Mouse (Mus musculus) forebrain, postnatal 0 days (tissue): Measurements from ENCODE around the gene Phospho2. TPM values are rescaled to one million over a fixed set of nuclear protein-coding genes. Genes with fewer than 3 reads are reported as not detected.

Experiments
- ATAC-seq: fragments of 200-750 bp; cut with Nextera tagmentation; 2 replicates; pipeline ENCODE4 v1.8.0; 2017; ENCODE audit warnings: mild to moderate bottlenecking, moderate library complexity
- DNase-seq: peaks from one replicate; pipeline ENCODE4 v3.0.0-alpha.2; 2015
- H3K27ac ChIP-seq: fragments of 300-500 bp; sonication (generic); 2 replicates; pipeline ENCODE4 v1.5.1; 2014; ENCODE audit warnings: low read depth, mild to moderate bottlenecking, antibody characterized with exemption, low read length, moderate library complexity, mixed read lengths
- H3K27me3 ChIP-seq: fragments of 300-500 bp; sonication (generic); 2 replicates; pipeline ENCODE4 v1.6.1; 2014; ENCODE audit warnings: mild to moderate bottlenecking, low read length, mixed read lengths; ENCODE audit not compliant: insufficient read depth
- H3K36me3 ChIP-seq: fragments of 300-500 bp; sonication (generic); 2 replicates; pipeline ENCODE4 v1.6.1; 2014; ENCODE audit warnings: mild to moderate bottlenecking, moderate library complexity; ENCODE audit not compliant: insufficient read depth
- H3K4me1 ChIP-seq: fragments of 300-500 bp; sonication (generic); 2 replicates; pipeline ENCODE4 v1.6.1; 2014; ENCODE audit warnings: antibody characterized with exemption; ENCODE audit not compliant: insufficient read depth
- H3K4me2 ChIP-seq: fragments of 300-500 bp; sonication (generic); 2 replicates; pipeline ENCODE4 v1.6.1; 2014; ENCODE audit warnings: low read depth, mild to moderate bottlenecking, moderate library complexity
- H3K4me3 ChIP-seq: fragments of 300-500 bp; sonication (generic); 2 replicates; pipeline ENCODE4 v1.5.1; 2014; ENCODE audit warnings: low read depth, low read length, mixed read lengths
- H3K9ac ChIP-seq: fragments of 300-500 bp; sonication (generic); 2 replicates; pipeline ENCODE4 v1.6.1; 2014; ENCODE audit warnings: mild to moderate bottlenecking
- H3K9me3 ChIP-seq: fragments of 300-500 bp; sonication (generic); 2 replicates; pipeline ENCODE4 v1.6.1; 2016; ENCODE audit warnings: low read length
- CTCF ChIP-seq: sonication (generic); IDR thresholded peaks from 2 replicates; pipeline ENCODE4 v1.5.1; 2016; ENCODE audit warnings: antibody characterized with exemption, control low read depth, low read depth
- WGBS: fragments of 180-500 bp; shearing (Covaris S2); extraction: QIAGEN DNeasy Blood & Tissue Kit; methylation state at CpG from one replicate; pipeline ENCODE4 v1.1.7; 2014; 5-methylcytosine and 5-hydroxymethylcytosine counted together
- polyA plus RNA-seq: library from polyadenylated mRNA; unstranded; fragments of >200 nt; fragmentation: Nextera tagmentation; extraction: Ambion mirVana; gene quantifications from 2 replicates; pipeline ENCODE4 v1.2.1, GENCODE M21; 2015
- total RNA-seq: library from RNA; depleted of rRNA; stranded (reverse); fragments of >200 nt; gene quantifications from 2 replicates; pipeline ENCODE4 v1.2.3, GENCODE M21; 2014

Gene Phospho2
- total and polyA plus RNA-seq, 2 experiments from 2014 or later: 29.8 to 39.2 TPM

GRCm38 (mm10) chr2:69823129-69823677, 33.8 kb downstream of the Phospho2 start:
- peak overlapping the region; percentile 95 for H3K9ac ChIP-seq
- no peaks in the 10 kb centered on the region for H3K9me3 ChIP-seq
- H3K36me3 ChIP-seq: 0 out of 2 replicates have a peak, but pooled peaks cover 7% of the 10 kb centered on the region
- H3K4me1 ChIP-seq: peaks cover 33% of the 10 kb centered on the region
- H3K4me2 ChIP-seq: peak overlapping the region; percentile 67
- ATAC-seq (peak; percentile 82), DNase-seq (peak; percentile 79)
- no peak for TF ChIP-seq CTCF
- H3K4me3 ChIP-seq: peak overlapping the region; percentile 89
- WGBS: 2% methylated on average over 45 of the region's 45 CpGs
- no peaks in the 10 kb centered on the region for H3K27me3 ChIP-seq
- H3K27ac ChIP-seq: peak overlapping the region; percentile 98

- no peaks in the 10 kb centered on the region for H3K27me3 ChIP-seq
- ATAC-seq (no peak), DNase-seq (no peak)
- TF ChIP-seq CTCF: no peak
- H3K9me3 ChIP-seq: no peaks in the 10 kb centered on the region
- H3K9ac ChIP-seq: no peak overlapping the region
- H3K36me3 ChIP-seq: peaks cover 29% of the 10 kb centered on the region
- WGBS: 67% methylated on average over 10 of the region's 10 CpGs
- no peak overlapping the region for H3K4me3 ChIP-seq
- no peak overlapping the region for H3K4me2 ChIP-seq
- H3K27ac ChIP-seq: peak overlapping the region; percentile 29; the same call in 1 of the 2 replicates
- H3K4me1 ChIP-seq: peaks cover 33% of the 10 kb centered on the region
These were observed 36.5 kb downstream of the Phospho2 start for GRCm38 (mm10) chr2:69825898-69826297.

- H3K4me2 ChIP-seq: no peak overlapping the region
- no peak overlapping the region for H3K4me3 ChIP-seq
- peaks cover 34% of the 10 kb centered on the region for H3K36me3 ChIP-seq
- TF ChIP-seq CTCF: no peak
- DNase-seq: peak; percentile 18
- 38% methylated on average over 2 of the region's 2 CpGs for WGBS
- no peak overlapping the region for H3K27ac ChIP-seq
- ATAC-seq: no peak
- no peak overlapping the region for H3K9ac ChIP-seq
- H3K27me3 ChIP-seq: no peaks in the 10 kb centered on the region
- H3K9me3 ChIP-seq: no peaks in the 10 kb centered on the region
- peaks cover 33% of the 10 kb centered on the region for H3K4me1 ChIP-seq
These were observed 37.0 kb downstream of the Phospho2 start for GRCm38 (mm10) chr2:69826380-69826779.

- Histone ChIP-seq H3K9ac (no peak overlapping the region), H3K36me3 (peaks cover 40% of the 10 kb centered on the region), H3K4me1 (peaks cover 25% of the 10 kb centered on the region), H3K9me3 (no peaks in the 10 kb centered on the region), H3K27me3 (no peaks in the 10 kb centered on the region), H3K4me3 (no peak overlapping the region), H3K27ac (no peak overlapping the region), H3K4me2 (no peak overlapping the region)
- ATAC-seq: no peak
- WGBS: 58% methylated on average over 7 of the region's 7 CpGs
- TF ChIP-seq CTCF: no peak
- no peak for DNase-seq
These were observed 38.6 kb downstream of the Phospho2 start for GRCm38 (mm10) chr2:69828031-69828430.

- Histone ChIP-seq H3K9ac (no peak overlapping the region), H3K4me3 (no peak overlapping the region), H3K27ac (no peak overlapping the region), H3K4me2 (no peak overlapping the region), H3K27me3 (no peaks in the 10 kb centered on the region), H3K36me3 (peaks cover 51% of the 10 kb centered on the region), H3K4me1 (peaks cover 15% of the 10 kb centered on the region), H3K9me3 (no peaks in the 10 kb centered on the region)
- TF ChIP-seq CTCF: no peak
- DNase-seq: no peak
- WGBS: 90% methylated on average over 2 of the region's 2 CpGs
- no peak for ATAC-seq
These were observed 40.3 kb downstream of the Phospho2 start for GRCm38 (mm10) chr2:69829680-69830079.

- peaks cover 10% of the 10 kb centered on the region for H3K4me1 ChIP-seq
- WGBS: 90% methylated on average over 8 of the region's 8 CpGs
- H3K9ac ChIP-seq: no peak overlapping the region
- DNase-seq: no peak
- no peak overlapping the region for H3K4me2 ChIP-seq
- TF ChIP-seq CTCF: no peak
- H3K9me3 ChIP-seq: no peaks in the 10 kb centered on the region
- H3K27ac ChIP-seq: no peak overlapping the region
- ATAC-seq: no peak
- no peaks in the 10 kb centered on the region for H3K27me3 ChIP-seq
- H3K36me3 ChIP-seq: peaks cover 51% of the 10 kb centered on the region
- H3K4me3 ChIP-seq: no peak overlapping the region
These were observed 40.7 kb downstream of the Phospho2 start for GRCm38 (mm10) chr2:69830116-69830515.

- no peak for DNase-seq
- H3K9me3 ChIP-seq: no peaks in the 10 kb centered on the region
These were observed 48.0 kb downstream of the Phospho2 start for GRCm38 (mm10) chr2:69837244-69837967.

More at GRCm38 (mm10) chr2:69837244-69837967, 48.0 kb downstream of the Phospho2 start:
- Histone ChIP-seq H3K27me3 (no peaks in the 10 kb centered on the region), H3K4me2 (no peak overlapping the region), H3K4me3 (no peak overlapping the region), H3K36me3 (peaks cover 25% of the 10 kb centered on the region), H3K9ac (no peak overlapping the region), H3K27ac (no peak overlapping the region), H3K4me1 (no peaks in the 10 kb centered on the region)
- 66% methylated on average over 7 of the region's 7 CpGs for WGBS
- no peak for TF ChIP-seq CTCF
- ATAC-seq: peak; percentile 38
